Mouse (Mus musculus) forebrain, embryonic 13.5 days (tissue): ENCODE results near the gene Slc6a8. TPM values are rescaled to one million over a fixed set of nuclear protein-coding genes. Genes with fewer than 3 reads are reported as not detected.

Experiments used
- polyA plus RNA-seq: library from polyadenylated mRNA; unstranded; fragments of >200 nt; fragmentation: Nextera tagmentation; extraction: Ambion mirVana; gene quantifications from 2 replicates; pipeline ENCODE4 v1.2.1, GENCODE M21; 2015

Slc6a8 gene
- polyA plus RNA-seq, 1 experiment from 2014 or later: 6.2 TPM

Other genes with a start within 250 kb of the Slc6a8 start
- gene Trex2, start 237.8 kb upstream of the Slc6a8 start, polyA plus RNA-seq: not detected in 2 replicates
- 78.9 and 81.2 TPM in 2 replicates for gene Haus7, start 214.1 kb upstream of the Slc6a8 start, polyA plus RNA-seq
- gene Bgn, start 189.5 kb upstream of the Slc6a8 start, polyA plus RNA-seq: 10.2 and 11.7 TPM in 2 replicates
- gene Atp2b3, start 170.1 kb upstream of the Slc6a8 start, polyA plus RNA-seq: 1.5 and 2.4 TPM in 2 replicates
- 0.90 and 1.5 TPM in 2 replicates for gene Dusp9, start 33.7 kb upstream of the Slc6a8 start, polyA plus RNA-seq
- 57.5 and 66.5 TPM in 2 replicates for gene Pnck, start 13.0 kb upstream of the Slc6a8 start, polyA plus RNA-seq
- gene Bcap31, start 43.0 kb downstream of the Slc6a8 start, polyA plus RNA-seq: 111 and 115 TPM in 2 replicates
- 9.6 and 9.7 TPM in 2 replicates for gene Abcd1, start 43.4 kb downstream of the Slc6a8 start, polyA plus RNA-seq
- gene Plxnb3, start 83.9 kb downstream of the Slc6a8 start, polyA plus RNA-seq: 0.03 and 0.10 TPM in 2 replicates
- gene Srpk3, start 101.3 kb downstream of the Slc6a8 start, polyA plus RNA-seq: 1.7 and 1.8 TPM in 2 replicates
- 205 and 225 TPM in 2 replicates for gene Idh3g, start 113.7 kb downstream of the Slc6a8 start, polyA plus RNA-seq
- gene Ssr4, start 113.9 kb downstream of the Slc6a8 start, polyA plus RNA-seq: 129 and 133 TPM in 2 replicates
- gene Pdzd4, start 151.8 kb downstream of the Slc6a8 start, polyA plus RNA-seq: 3.1 and 3.5 TPM in 2 replicates
- 0.15 and 0.24 TPM in 2 replicates for gene Avpr2, start 219.0 kb downstream of the Slc6a8 start, polyA plus RNA-seq
- gene L1cam, start 223.0 kb downstream of the Slc6a8 start, polyA plus RNA-seq: 42.7 and 45.4 TPM in 2 replicates
- 1.7 and 2.0 TPM in 2 replicates for gene Arhgap4, start 248.7 kb downstream of the Slc6a8 start, polyA plus RNA-seq
- 127 and 132 TPM in 2 replicates for gene Naa10, start 248.8 kb downstream of the Slc6a8 start, polyA plus RNA-seq